Mouse (Mus musculus): ENCODE results near the gene Med13l.

GRCm38 (mm10) chr5:118650007-118650548 lies 89.6 kb downstream of the Med13l start:
- no peak for TF ChIP-seq CTCF (IDR thresholded peaks at IDR 0.05; ENCODE audit: low read depth)
- TF ChIP-seq EP300 (IDR thresholded peaks at IDR 0.05; ENCODE audit: low read depth) = no peak
